Mouse (Mus musculus): Measurements from ENCODE around the gene Twnk.

- TF ChIP-seq CTCF (IDR thresholded peaks at IDR 0.05; ENCODE audit: control insufficient read depth, insufficient read depth, low read length) (no peak), POLR2A (IDR thresholded peaks at IDR 0.05; ENCODE audit: borderline replicate concordance, control insufficient read depth, low read depth, low read length) (no peak)
Observed at GRCm38 (mm10) chr19:45044389-45044927, 39.0 kb downstream of the Twnk start.

Measured in bone marrow, adult 2 months (tissue).